In genomic region chr4:54837326-54837725, GRCm38 (mm10) we compare ENCODE assay signal across 8 mouse cellular contexts.
DNase-seq lines count a peak whose midpoint lies in the region; ATAC-seq lines count a peak whose summit lies in the region.

No protein-coding gene starts in this region.

- H3K4me1 ChIP-seq in kidney, embryonic 15.5 days = 0 out of 2 replicates have a peak, but pooled peaks cover 3% of the 10 kb centered on the region

- no peak overlapping the region for H3K9ac ChIP-seq in kidney, embryonic 15.5 days

- no peaks in the 10 kb centered on the region for H3K36me3 ChIP-seq in kidney, embryonic 15.5 days

- WGBS in kidney, embryonic 15.5 days = 85% methylated on average over 2 of the region's 2 CpGs

- H3K27me3 ChIP-seq in kidney, embryonic 15.5 days = no peaks in the 10 kb centered on the region

- DNase-seq in kidney, adult 11 months = peak; percentile 74
- DNase-seq in cerebellum, adult 9-11 months = peak; percentile 78
- DNase-seq in heart, postnatal 25 days (ENCODE audit: low spot score) = peak; percentile 7
- DNase-seq in lung, postnatal 14 days = peak; percentile 7
- DNase-seq in spleen, postnatal 4 days (ENCODE audit: low spot score in 2 of 2) = no peak
- no peak for DNase-seq in c-Kit-positive CD71-positive TER-119-positive erythroid progenitor cells, embryonic 14.5 days (ENCODE audit: low spot score)
- DNase-seq in urinary bladder, postnatal 25 days (ENCODE audit: low spot score) = no peak

- H3K4me2 ChIP-seq in kidney, embryonic 15.5 days = no peak overlapping the region

- H3K27ac ChIP-seq in kidney, embryonic 15.5 days = no peak overlapping the region

- H3K4me3 ChIP-seq in kidney, embryonic 15.5 days (replicated peaks) = no peak overlapping the region

- ATAC-seq in kidney, embryonic 15.5 days (replicated peaks; ENCODE audit: low FRiP score) = no peak

- no peaks in the 10 kb centered on the region for H3K9me3 ChIP-seq in kidney, embryonic 15.5 days (replicated peaks)

- intact Hi-C loops in heart, postnatal 25 days (cut with DNase I) = no loop called here

Comparison
In these comparisons a context has a peak if more than half of its experiments do, and no peak if none do; other contexts are left out.
1. DNase-seq: peak in kidney, adult 11 months (single experiment), cerebellum, adult 9-11 months (single experiment), heart, postnatal 25 days (single experiment) and lung, postnatal 14 days (single experiment); none in spleen, postnatal 4 days (0 of 2), c-Kit-positive CD71-positive TER-119-positive erythroid progenitor cells, embryonic 14.5 days (single experiment) and urinary bladder, postnatal 25 days (single experiment).